Mouse (Mus musculus): ENCODE data around the gene Ankrd40. TPM values are rescaled to one million over a fixed set of nuclear protein-coding genes. Genes with fewer than 3 reads are reported as not detected.

The Ankrd40 gene
- total RNA-seq, 2 experiments from 2014 or later: 24.8 to 64.7 TPM

Other genes starting within 250 kb of the Ankrd40 start
- gene Tob1, start 116.5 kb upstream of the Ankrd40 start, total RNA-seq (2015): 15.5 and 17.8 TPM in 2 replicates
- gene Tob1, start 116.5 kb upstream of the Ankrd40 start, total RNA-seq (2017): 13.5 and 19.3 TPM in 2 replicates
- gene Wfikkn2, start 82.0 kb upstream of the Ankrd40 start, total RNA-seq (2015): not detected in 2 replicates
- gene Wfikkn2, start 82.0 kb upstream of the Ankrd40 start, total RNA-seq (2017): not detected in 2 replicates
- not detected in 2 replicates for gene Gm21885, start 46.1 kb upstream of the Ankrd40 start, total RNA-seq (2015)
- not detected in 2 replicates for gene Gm21885, start 46.1 kb upstream of the Ankrd40 start, total RNA-seq (2017)
- gene Luc7l3, start 6.0 kb upstream of the Ankrd40 start, total RNA-seq (2015): 115 and 130 TPM in 2 replicates
- 283 and 293 TPM in 2 replicates for gene Luc7l3, start 6.0 kb upstream of the Ankrd40 start, total RNA-seq (2017)
- 1.1 and 1.8 TPM in 2 replicates for gene Abcc3, start 65.0 kb downstream of the Ankrd40 start, total RNA-seq (2015)
- gene Abcc3, start 65.0 kb downstream of the Ankrd40 start, total RNA-seq (2017): 1.4 and 1.8 TPM in 2 replicates
- gene Cacna1g, start 146.2 kb downstream of the Ankrd40 start, total RNA-seq (2015): 0.96 and 0.98 TPM in 2 replicates
- 0.16 TPM in 1 of 2 replicates, not detected in the other for gene Cacna1g, start 146.2 kb downstream of the Ankrd40 start, total RNA-seq (2017)
- not detected in 2 replicates for gene Spata20, start 158.2 kb downstream of the Ankrd40 start, total RNA-seq (2015)
- gene Spata20, start 158.2 kb downstream of the Ankrd40 start, total RNA-seq (2017): not detected in 2 replicates
- gene Epn3, start 172.0 kb downstream of the Ankrd40 start, total RNA-seq (2015): not detected in 2 replicates
- not detected in 2 replicates for gene Epn3, start 172.0 kb downstream of the Ankrd40 start, total RNA-seq (2017)
- gene Mycbpap, start 193.7 kb downstream of the Ankrd40 start, total RNA-seq (2015): 0.23 TPM in 1 of 2 replicates, not detected in the other
- 0.20 TPM in 1 of 2 replicates, not detected in the other for gene Mycbpap, start 193.7 kb downstream of the Ankrd40 start, total RNA-seq (2017)
- 0.32 and 0.40 TPM in 2 replicates for gene Rsad1, start 221.3 kb downstream of the Ankrd40 start, total RNA-seq (2015)
- 0.59 and 0.89 TPM in 2 replicates for gene Rsad1, start 221.3 kb downstream of the Ankrd40 start, total RNA-seq (2017)
- gene Chad, start 237.0 kb downstream of the Ankrd40 start, total RNA-seq (2015): not detected in 2 replicates
- gene Chad, start 237.0 kb downstream of the Ankrd40 start, total RNA-seq (2017): not detected in 2 replicates

All from megakaryocyte, adult 5-6 weeks (primary cell).